Mouse (Mus musculus): ENCODE data around the gene Cep19. TPM values are rescaled to one million over a fixed set of nuclear protein-coding genes. Genes with fewer than 3 reads are reported as not detected.

Cep19 gene
- polyA plus RNA-seq (2014; fragmentation: Illumina TruSeq; extraction: RNeasy Lipid Tissue Mini Kit (QIAGEN cat#74804); ENCODE audit: insufficient read depth, low read depth, low replicate concordance), result 14.8 TPM

GRCm38 (mm10) chr16:32099638-32100150, at the start of gene Cep19, which contains the start of gene Pigx:
Gene Cep19, plus strand, starts transcription at chr16:32099800.
Gene Pigx, minus strand, starts transcription at chr16:32099740.

DNA sequence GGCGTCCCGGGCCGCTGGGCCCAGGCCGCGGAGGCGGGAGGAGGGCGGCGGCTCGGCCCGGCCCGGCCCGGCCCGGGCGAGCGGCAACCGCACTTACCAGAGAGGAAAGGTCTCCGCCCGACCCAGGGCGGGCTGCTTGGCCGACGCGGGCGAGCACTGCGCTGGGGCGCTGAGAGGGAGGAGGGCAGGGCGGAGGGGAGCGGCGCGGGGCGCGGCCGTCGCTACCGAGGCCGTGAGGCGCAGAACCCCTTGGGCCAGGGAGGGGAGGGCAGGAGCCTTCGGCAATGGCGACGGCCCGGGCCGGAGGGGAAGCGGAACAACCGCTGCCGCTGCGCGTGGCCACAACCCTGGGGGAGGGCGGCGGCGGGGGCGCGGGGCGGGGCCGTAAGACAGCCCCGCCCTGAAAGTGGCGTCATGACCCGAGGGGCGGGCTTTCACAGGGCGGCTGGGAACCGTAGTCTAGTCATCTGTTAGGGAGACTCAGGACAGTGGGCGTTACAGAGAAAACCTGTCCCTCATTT, 20.5 kb upstream of the Cep19 start, which contains the start of gene Pak2:
Gene Pak2 (minus strand): TSS at position 352 of the 521 bp plus-strand sequence.

Other genes starting within 250 kb of the Cep19 start
- not detected for gene Meltf, start 221.0 kb upstream of the Cep19 start, polyA plus RNA-seq (2014; fragmentation: Illumina TruSeq; extraction: RNeasy Lipid Tissue Mini Kit (QIAGEN cat#74804); ENCODE audit: insufficient read depth, low read depth, low replicate concordance)
- gene Pigz, start 165.9 kb upstream of the Cep19 start, polyA plus RNA-seq (2014; fragmentation: Illumina TruSeq; extraction: RNeasy Lipid Tissue Mini Kit (QIAGEN cat#74804); ENCODE audit: insufficient read depth, low read depth, low replicate concordance), result 0.61 TPM
- gene 0610012G03Rik, start 151.3 kb upstream of the Cep19 start, polyA plus RNA-seq (2014; fragmentation: Illumina TruSeq; extraction: RNeasy Lipid Tissue Mini Kit (QIAGEN cat#74804); ENCODE audit: insufficient read depth, low read depth, low replicate concordance), result 21.9 TPM
- gene Ncbp2, start 151.3 kb upstream of the Cep19 start, polyA plus RNA-seq (2014; fragmentation: Illumina TruSeq; extraction: RNeasy Lipid Tissue Mini Kit (QIAGEN cat#74804); ENCODE audit: insufficient read depth, low read depth, low replicate concordance), result 36.0 TPM
- 6.5 TPM for gene Senp5, start 96.5 kb upstream of the Cep19 start, polyA plus RNA-seq (2014; fragmentation: Illumina TruSeq; extraction: RNeasy Lipid Tissue Mini Kit (QIAGEN cat#74804); ENCODE audit: insufficient read depth, low read depth, low replicate concordance)
- gene Pak2, start 20.5 kb upstream of the Cep19 start, polyA plus RNA-seq (2014; fragmentation: Illumina TruSeq; extraction: RNeasy Lipid Tissue Mini Kit (QIAGEN cat#74804); ENCODE audit: insufficient read depth, low read depth, low replicate concordance), result 21.4 TPM
- 31.9 TPM for gene Pigx, start 60 bp upstream of the Cep19 start, polyA plus RNA-seq (2014; fragmentation: Illumina TruSeq; extraction: RNeasy Lipid Tissue Mini Kit (QIAGEN cat#74804); ENCODE audit: insufficient read depth, low read depth, low replicate concordance)
- 19.6 TPM for gene Nrros, start 65.8 kb downstream of the Cep19 start, polyA plus RNA-seq (2014; fragmentation: Illumina TruSeq; extraction: RNeasy Lipid Tissue Mini Kit (QIAGEN cat#74804); ENCODE audit: insufficient read depth, low read depth, low replicate concordance)
- not detected for gene Bex6, start 80.0 kb downstream of the Cep19 start, polyA plus RNA-seq (2014; fragmentation: Illumina TruSeq; extraction: RNeasy Lipid Tissue Mini Kit (QIAGEN cat#74804); ENCODE audit: insufficient read depth, low read depth, low replicate concordance)
- gene Fbxo45, start 147.4 kb downstream of the Cep19 start, polyA plus RNA-seq (2014; fragmentation: Illumina TruSeq; extraction: RNeasy Lipid Tissue Mini Kit (QIAGEN cat#74804); ENCODE audit: insufficient read depth, low read depth, low replicate concordance), result 7.9 TPM
- 12.9 TPM for gene Wdr53, start 147.4 kb downstream of the Cep19 start, polyA plus RNA-seq (2014; fragmentation: Illumina TruSeq; extraction: RNeasy Lipid Tissue Mini Kit (QIAGEN cat#74804); ENCODE audit: insufficient read depth, low read depth, low replicate concordance)
- 0.22 TPM for gene Smco1, start 171.7 kb downstream of the Cep19 start, polyA plus RNA-seq (2014; fragmentation: Illumina TruSeq; extraction: RNeasy Lipid Tissue Mini Kit (QIAGEN cat#74804); ENCODE audit: insufficient read depth, low read depth, low replicate concordance)
- gene Rnf168, start 177.7 kb downstream of the Cep19 start, polyA plus RNA-seq (2014; fragmentation: Illumina TruSeq; extraction: RNeasy Lipid Tissue Mini Kit (QIAGEN cat#74804); ENCODE audit: insufficient read depth, low read depth, low replicate concordance), result 8.4 TPM
- gene Ubxn7, start 232.5 kb downstream of the Cep19 start, polyA plus RNA-seq (2014; fragmentation: Illumina TruSeq; extraction: RNeasy Lipid Tissue Mini Kit (QIAGEN cat#74804); ENCODE audit: insufficient read depth, low read depth, low replicate concordance), result 6.6 TPM

Measured in lung, adult 10 weeks (tissue).